Mouse (Mus musculus): ENCODE measurements around the gene Ctbp2. TPM values are rescaled to one million over a fixed set of nuclear protein-coding genes. Genes with fewer than 3 reads are reported as not detected.

Ctbp2 gene
- polyA plus RNA-seq, 1 experiment from 2014 or later, result 80.2 TPM

GRCm38 (mm10) chr7:132999061-132999460, 125.1 kb downstream of the Ctbp2 start:
- Histone ChIP-seq H3K4me3 (ENCODE audit: low read length) (no peak overlapping the region), H3K9me3 (ENCODE audit: control insufficient read depth, low read length) (no peaks in the 10 kb centered on the region), H3K36me3 (ENCODE audit: control insufficient read depth, insufficient read depth, low read length) (peaks cover 31% of the 10 kb centered on the region), H3K4me1 (ENCODE audit: control insufficient read depth, insufficient read depth, low read length) (peaks cover 7% of the 10 kb centered on the region), H3K4me2 (ENCODE audit: low read depth, low read length) (no peak overlapping the region), H3K9ac (ENCODE audit: low read depth, low read length) (no peak overlapping the region), H3K27ac (ENCODE audit: low read length) (no peak overlapping the region), H3K27me3 (replicated peaks; ENCODE audit: control insufficient read depth, insufficient read depth, low read length) (no peaks in the 10 kb centered on the region)
- 92% methylated on average over 11 of the region's 11 CpGs for WGBS
- no peak for ATAC-seq

DNA sequence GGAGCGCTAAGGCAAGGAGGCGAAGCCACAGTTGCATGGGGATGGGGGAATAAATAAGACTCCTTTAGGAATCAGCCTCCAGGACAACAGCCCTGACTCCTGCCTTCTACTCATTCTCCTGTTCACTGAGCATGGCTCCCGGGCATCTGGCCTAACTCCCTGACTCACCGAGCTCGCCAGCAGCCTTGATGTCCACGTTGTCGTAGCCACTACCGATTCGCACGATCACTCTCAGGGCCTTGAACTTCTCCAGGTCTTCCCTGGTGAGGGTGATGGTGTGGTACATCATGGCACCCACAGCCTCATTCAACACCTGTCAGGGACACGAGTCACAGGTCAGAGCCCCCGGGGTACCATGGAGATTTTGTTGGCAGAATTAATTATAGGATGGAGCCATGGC, 125.5 kb downstream of the Ctbp2 start:
- Histone ChIP-seq H3K9ac (ENCODE audit: low read depth, low read length) (no peak overlapping the region), H3K9me3 (ENCODE audit: control insufficient read depth, low read length) (no peaks in the 10 kb centered on the region)
- WGBS, result 95% methylated on average over 12 of the region's 12 CpGs

DNA sequence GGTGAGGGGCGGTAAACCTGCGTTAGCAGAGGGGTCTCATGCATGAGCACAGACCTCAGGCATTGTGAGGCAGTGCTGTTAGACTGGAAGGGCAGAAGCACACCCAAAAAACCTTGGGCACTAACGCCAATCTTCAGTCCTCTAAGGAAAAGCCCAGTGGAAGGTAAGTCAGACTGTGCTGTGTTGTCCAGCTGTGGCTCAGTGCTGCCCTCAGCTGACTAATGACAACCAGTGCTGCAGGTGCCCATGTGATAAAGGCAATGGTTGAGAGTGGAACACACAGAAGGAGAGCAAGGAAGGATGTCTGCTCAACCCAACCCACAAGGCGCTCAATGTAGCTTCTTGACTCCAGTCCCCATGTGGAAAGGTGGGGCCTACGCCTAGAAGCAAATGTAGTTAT, 127.8 kb downstream of the Ctbp2 start:
- H3K4me3 ChIP-seq (ENCODE audit: low read length), result no peak overlapping the region
- peaks cover 32% of the 10 kb centered on the region for H3K36me3 ChIP-seq (ENCODE audit: control insufficient read depth, insufficient read depth, low read length)
- 91% methylated on average over 5 of the region's 5 CpGs for WGBS
- H3K4me2 ChIP-seq (ENCODE audit: low read depth, low read length), result no peak overlapping the region
- no peaks in the 10 kb centered on the region for H3K9me3 ChIP-seq (ENCODE audit: control insufficient read depth, low read length)
- no peaks in the 10 kb centered on the region for H3K27me3 ChIP-seq (replicated peaks; ENCODE audit: control insufficient read depth, insufficient read depth, low read length)
- peak; percentile 41; the same call in 1 of the 2 replicates for ATAC-seq
- H3K27ac ChIP-seq (ENCODE audit: low read length), result no peak overlapping the region
- H3K4me1 ChIP-seq (ENCODE audit: control insufficient read depth, insufficient read depth, low read length), result no peaks in the 10 kb centered on the region
- H3K9ac ChIP-seq (ENCODE audit: low read depth, low read length), result no peak overlapping the region

More for the DNA sequence above, 125.5 kb downstream of the Ctbp2 start:
- H3K36me3 ChIP-seq (ENCODE audit: control insufficient read depth, insufficient read depth, low read length), result peaks cover 31% of the 10 kb centered on the region
- peaks cover 5% of the 10 kb centered on the region; the same call in 1 of the 2 replicates for H3K4me1 ChIP-seq (ENCODE audit: control insufficient read depth, insufficient read depth, low read length)
- H3K27me3 ChIP-seq (replicated peaks; ENCODE audit: control insufficient read depth, insufficient read depth, low read length), result no peaks in the 10 kb centered on the region
- H3K4me3 ChIP-seq (ENCODE audit: low read length), result no peak overlapping the region
- H3K27ac ChIP-seq (ENCODE audit: low read length), result no peak overlapping the region
- no peak for ATAC-seq
- H3K4me2 ChIP-seq (ENCODE audit: low read depth, low read length), result no peak overlapping the region

- Histone ChIP-seq H3K4me3 (ENCODE audit: low read length) (no peak overlapping the region), H3K4me2 (ENCODE audit: low read depth, low read length) (no peak overlapping the region), H3K27ac (ENCODE audit: low read length) (no peak overlapping the region), H3K9ac (ENCODE audit: low read depth, low read length) (no peak overlapping the region), H3K36me3 (ENCODE audit: control insufficient read depth, insufficient read depth, low read length) (peaks cover 38% of the 10 kb centered on the region), H3K27me3 (replicated peaks; ENCODE audit: control insufficient read depth, insufficient read depth, low read length) (no peaks in the 10 kb centered on the region), H3K4me1 (ENCODE audit: control insufficient read depth, insufficient read depth, low read length) (no peaks in the 10 kb centered on the region), H3K9me3 (ENCODE audit: control insufficient read depth, low read length) (no peaks in the 10 kb centered on the region)
- WGBS, result 75% methylated on average over 6 of the region's 6 CpGs
- ATAC-seq, result no peak
Observed at GRCm38 (mm10) chr7:132994628-132995191, 129.4 kb downstream of the Ctbp2 start.

- Histone ChIP-seq H3K9ac (ENCODE audit: low read depth, low read length) (no peak overlapping the region), H3K4me3 (ENCODE audit: low read length) (no peak overlapping the region), H3K4me2 (ENCODE audit: low read depth, low read length) (no peak overlapping the region), H3K36me3 (ENCODE audit: control insufficient read depth, insufficient read depth, low read length) (peaks cover 43% of the 10 kb centered on the region), H3K27me3 (replicated peaks; ENCODE audit: control insufficient read depth, insufficient read depth, low read length) (no peaks in the 10 kb centered on the region), H3K9me3 (ENCODE audit: control insufficient read depth, low read length) (no peaks in the 10 kb centered on the region), H3K27ac (ENCODE audit: low read length) (no peak overlapping the region), H3K4me1 (ENCODE audit: control insufficient read depth, insufficient read depth, low read length) (no peaks in the 10 kb centered on the region)
- 88% methylated on average over 8 of the region's 8 CpGs for WGBS
- ATAC-seq, result no peak
Observed at GRCm38 (mm10) chr7:132994120-132994519, 130.0 kb downstream of the Ctbp2 start.

- ATAC-seq, result no peak
- Histone ChIP-seq H3K27me3 (replicated peaks; ENCODE audit: control insufficient read depth, insufficient read depth, low read length) (no peaks in the 10 kb centered on the region), H3K27ac (ENCODE audit: low read length) (no peak overlapping the region), H3K4me3 (ENCODE audit: low read length) (no peak overlapping the region), H3K4me2 (ENCODE audit: low read depth, low read length) (no peak overlapping the region), H3K9ac (ENCODE audit: low read depth, low read length) (no peak overlapping the region), H3K4me1 (ENCODE audit: control insufficient read depth, insufficient read depth, low read length) (no peaks in the 10 kb centered on the region), H3K9me3 (ENCODE audit: control insufficient read depth, low read length) (no peaks in the 10 kb centered on the region), H3K36me3 (ENCODE audit: control insufficient read depth, insufficient read depth, low read length) (peaks cover 37% of the 10 kb centered on the region)
- WGBS, result 89% methylated on average over 9 of the region's 9 CpGs
Observed at GRCm38 (mm10) chr7:132992967-132993615, 131.1 kb downstream of the Ctbp2 start.

DNA sequence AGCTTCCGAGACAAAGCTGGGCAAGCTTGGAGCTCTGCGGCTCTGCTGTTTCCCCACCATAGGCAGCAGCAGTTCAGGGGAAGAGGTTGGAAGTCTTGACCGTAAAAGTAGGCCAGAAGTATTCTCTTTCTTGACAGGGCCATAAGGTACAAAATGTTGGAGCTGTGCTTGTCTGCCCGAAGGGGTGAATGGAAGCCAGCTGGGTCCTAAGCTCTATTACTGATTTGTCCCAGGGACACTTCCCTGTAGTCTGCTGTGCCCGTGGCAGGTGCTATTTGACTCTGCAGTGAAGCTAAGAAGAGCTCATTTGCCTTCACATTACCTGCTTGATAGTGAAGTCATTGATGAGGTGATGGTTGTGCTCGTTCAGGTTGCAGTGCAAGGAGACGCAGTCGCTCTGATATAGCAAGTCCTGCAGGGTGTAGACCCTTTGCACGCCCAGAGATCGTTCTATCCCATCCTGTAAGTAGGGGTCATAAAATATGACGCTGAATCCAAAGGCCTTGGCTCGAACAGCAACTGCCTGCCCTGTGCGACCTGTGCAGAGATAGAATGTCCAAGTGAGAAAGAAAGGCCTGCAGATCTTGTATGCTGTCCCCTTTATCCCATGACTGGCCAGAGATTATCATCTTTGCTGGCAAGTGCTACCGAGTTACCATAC, 132.8 kb downstream of the Ctbp2 start:
- ATAC-seq, result no peak
- Histone ChIP-seq H3K36me3 (ENCODE audit: control insufficient read depth, insufficient read depth, low read length) (peaks cover 25% of the 10 kb centered on the region), H3K4me1 (ENCODE audit: control insufficient read depth, insufficient read depth, low read length) (no peaks in the 10 kb centered on the region), H3K27ac (ENCODE audit: low read length) (no peak overlapping the region), H3K9ac (ENCODE audit: low read depth, low read length) (no peak overlapping the region), H3K4me3 (ENCODE audit: low read length) (no peak overlapping the region), H3K4me2 (ENCODE audit: low read depth, low read length) (no peak overlapping the region), H3K27me3 (replicated peaks; ENCODE audit: control insufficient read depth, insufficient read depth, low read length) (no peaks in the 10 kb centered on the region), H3K9me3 (ENCODE audit: control insufficient read depth, low read length) (no peaks in the 10 kb centered on the region)
- 79% methylated on average over 14 of the region's 14 CpGs for WGBS

DNA sequence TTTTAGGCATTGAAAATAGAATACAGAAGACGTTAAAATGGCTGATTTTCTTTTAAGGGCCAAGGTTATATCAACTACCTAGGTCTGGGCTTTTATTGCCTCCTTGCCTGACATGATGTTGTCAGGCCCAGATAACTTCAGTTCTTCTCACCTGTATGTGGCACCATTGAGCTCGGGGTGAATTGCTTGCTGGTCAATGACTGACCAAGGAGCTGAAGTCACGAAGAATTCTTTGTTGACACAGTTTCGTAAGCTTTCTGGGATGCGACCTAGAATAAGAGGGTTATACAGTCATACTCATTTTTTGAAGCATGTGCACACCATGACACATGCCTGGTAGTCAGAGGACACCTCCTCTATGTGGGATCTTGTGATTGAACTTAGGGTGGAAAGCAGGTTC, 134.3 kb downstream of the Ctbp2 start:
- peaks cover 23% of the 10 kb centered on the region for H3K36me3 ChIP-seq (ENCODE audit: control insufficient read depth, insufficient read depth, low read length)
- 68% methylated on average over 5 of the region's 5 CpGs for WGBS
- H3K27ac ChIP-seq (ENCODE audit: low read length), result no peak overlapping the region
- H3K9me3 ChIP-seq (ENCODE audit: control insufficient read depth, low read length), result no peaks in the 10 kb centered on the region
- no peaks in the 10 kb centered on the region for H3K27me3 ChIP-seq (replicated peaks; ENCODE audit: control insufficient read depth, insufficient read depth, low read length)
- no peak overlapping the region for H3K9ac ChIP-seq (ENCODE audit: low read depth, low read length)
- no peaks in the 10 kb centered on the region for H3K4me1 ChIP-seq (ENCODE audit: control insufficient read depth, insufficient read depth, low read length)
- ATAC-seq, result 0 out of 2 replicates have a peak, but pooled peaks have one; percentile 21
- no peak overlapping the region for H3K4me3 ChIP-seq (ENCODE audit: low read length)
- no peak overlapping the region for H3K4me2 ChIP-seq (ENCODE audit: low read depth, low read length)

GRCm38 (mm10) chr7:132982639-132983038, 141.5 kb downstream of the Ctbp2 start:
- Histone ChIP-seq H3K9ac (ENCODE audit: low read depth, low read length) (no peak overlapping the region), H3K9me3 (ENCODE audit: control insufficient read depth, low read length) (no peaks in the 10 kb centered on the region), H3K4me1 (ENCODE audit: control insufficient read depth, insufficient read depth, low read length) (no peaks in the 10 kb centered on the region), H3K27me3 (replicated peaks; ENCODE audit: control insufficient read depth, insufficient read depth, low read length) (no peaks in the 10 kb centered on the region), H3K4me3 (ENCODE audit: low read length) (no peak overlapping the region), H3K27ac (ENCODE audit: low read length) (no peak overlapping the region), H3K4me2 (ENCODE audit: low read depth, low read length) (no peak overlapping the region), H3K36me3 (ENCODE audit: control insufficient read depth, insufficient read depth, low read length) (peaks cover 11% of the 10 kb centered on the region)
- WGBS, result 63% methylated on average over 3 of the region's 3 CpGs
- no peak for ATAC-seq
